Mouse (Mus musculus): ENCODE results near the gene Fbln2. TPM values are rescaled to one million over a fixed set of nuclear protein-coding genes. Genes with fewer than 3 reads are reported as not detected.
A peak's percentile ranks its signal among the peaks of the same experiment; 100 is the strongest.

Fbln2 gene
- total and polyA plus RNA-seq, 3 experiments: 55.8 to 117 (median 56.9) TPM

- peak; percentile 44 to 75 for DNase-seq
- Histone ChIP-seq H3K36me3 (ENCODE audit: control insufficient read depth, insufficient read depth, low read length) (no peaks in the 10 kb centered on the region), H3K79me2 (replicated peaks; ENCODE audit: control insufficient read depth, insufficient read depth, low read length) (no peaks in the 10 kb centered on the region), H3K27ac (no peak overlapping the region), H3K4me3 (no peak overlapping the region), H3K27me3 (ENCODE audit: control insufficient read depth, insufficient read depth, low read length) (no peaks in the 10 kb centered on the region), H3K9ac (ENCODE audit: low read depth, low read length) (no peak overlapping the region), H3K4me1 (ENCODE audit: control insufficient read depth, insufficient read depth, low read length) (no peaks in the 10 kb centered on the region)
- peak; percentile 91 for TF ChIP-seq CTCF (IDR thresholded peaks at IDR 0.05)
- no peak for TF ChIP-seq POLR2A (IDR thresholded peaks at IDR 0.05; ENCODE audit: insufficient read depth, low read depth, low read length)
- no peak for TF ChIP-seq EP300 (IDR thresholded peaks at IDR 0.05; ENCODE audit: insufficient read depth, low read depth, low read length)
- intact Hi-C loops (cut with DNase I): loop anchor here (1.0 to 5.0 kb wide), 3 partner anchors 55 to 112 kb away; no protein-coding TSS in a partner anchor
- 2% methylated on average over 7 of the region's 7 CpGs for WGBS
Measured at GRCm38 (mm10) chr6:91277549-91277948, 65.3 kb downstream of the Fbln2 start.

GRCm38 (mm10) chr6:91278302-91278701, 66.0 kb downstream of the Fbln2 start:
- TF ChIP-seq EP300 (IDR thresholded peaks at IDR 0.05; ENCODE audit: insufficient read depth, low read depth, low read length): no peak
- no peak for TF ChIP-seq CTCF (IDR thresholded peaks at IDR 0.05)
- TF ChIP-seq POLR2A (IDR thresholded peaks at IDR 0.05; ENCODE audit: insufficient read depth, low read depth, low read length): no peak
- no peak overlapping the region for H3K4me3 ChIP-seq
- H3K9ac ChIP-seq (ENCODE audit: low read depth, low read length): no peak overlapping the region
- no peak overlapping the region for H3K27ac ChIP-seq
- H3K36me3 ChIP-seq (ENCODE audit: control insufficient read depth, insufficient read depth, low read length): no peaks in the 10 kb centered on the region
- no peaks in the 10 kb centered on the region for H3K4me1 ChIP-seq (ENCODE audit: control insufficient read depth, insufficient read depth, low read length)
- intact Hi-C loops (cut with DNase I): loop anchor here (5.0 kb wide), 1 partner anchor 56 kb away; no protein-coding TSS in a partner anchor
- WGBS: 44% methylated on average over 1 of the region's 1 CpGs
- DNase-seq: no peak
- H3K27me3 ChIP-seq (ENCODE audit: control insufficient read depth, insufficient read depth, low read length): no peaks in the 10 kb centered on the region
- H3K79me2 ChIP-seq (replicated peaks; ENCODE audit: control insufficient read depth, insufficient read depth, low read length): no peaks in the 10 kb centered on the region

- TF ChIP-seq EP300 (IDR thresholded peaks at IDR 0.05; ENCODE audit: insufficient read depth, low read depth, low read length) (no peak), POLR2A (IDR thresholded peaks at IDR 0.05; ENCODE audit: insufficient read depth, low read depth, low read length) (no peak), CTCF (IDR thresholded peaks at IDR 0.05) (no peak)
- no peaks in the 10 kb centered on the region for H3K27me3 ChIP-seq (ENCODE audit: control insufficient read depth, insufficient read depth, low read length)
- H3K9ac ChIP-seq (ENCODE audit: low read depth, low read length): no peak overlapping the region
- no peak overlapping the region for H3K27ac ChIP-seq
- intact Hi-C loops (cut with DNase I): loop anchor here (5.0 kb wide), 1 partner anchor 57 kb away; no protein-coding TSS in a partner anchor
- no peaks in the 10 kb centered on the region for H3K4me1 ChIP-seq (ENCODE audit: control insufficient read depth, insufficient read depth, low read length)
- DNase-seq: no peak
- H3K36me3 ChIP-seq (ENCODE audit: control insufficient read depth, insufficient read depth, low read length): no peaks in the 10 kb centered on the region
- WGBS: 35% methylated on average over 4 of the region's 4 CpGs
- H3K4me3 ChIP-seq: no peak overlapping the region
- H3K79me2 ChIP-seq (replicated peaks; ENCODE audit: control insufficient read depth, insufficient read depth, low read length): no peaks in the 10 kb centered on the region
Measured at GRCm38 (mm10) chr6:91279477-91279876, 67.2 kb downstream of the Fbln2 start.

DNA sequence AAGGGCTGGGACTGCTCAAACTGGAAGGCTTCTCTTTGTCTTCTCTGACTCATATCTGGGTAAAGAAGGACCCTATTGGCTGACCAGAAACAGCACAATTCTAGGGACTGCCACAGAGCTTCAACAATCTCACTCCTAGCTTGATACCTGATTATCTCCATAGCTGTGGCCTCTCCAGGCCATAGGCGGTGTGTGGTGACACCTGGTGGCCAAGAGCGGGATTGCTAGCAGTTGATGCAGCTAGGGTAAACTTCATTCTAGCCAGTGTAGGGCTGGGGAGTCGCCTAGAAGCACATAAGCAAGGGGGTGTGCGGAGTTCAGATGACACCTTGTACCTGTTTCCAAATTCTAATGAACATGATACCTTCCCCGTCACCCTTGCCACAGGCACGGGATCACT, 69.0 kb downstream of the Fbln2 start:
- intact Hi-C loops (cut with DNase I): loop anchor here (1.0 to 5.0 kb wide), 5 partner anchors 108 to 544 kb away; no protein-coding TSS in a partner anchor
- 5% methylated on average over 6 of the region's 6 CpGs for WGBS
- Histone ChIP-seq H3K4me3 (no peak overlapping the region), H3K27ac (no peak overlapping the region), H3K4me1 (ENCODE audit: control insufficient read depth, insufficient read depth, low read length) (peaks cover 2% of the 10 kb centered on the region; the same call in 1 of the 2 replicates), H3K9ac (ENCODE audit: low read depth, low read length) (no peak overlapping the region), H3K27me3 (ENCODE audit: control insufficient read depth, insufficient read depth, low read length) (peaks cover 1% of the 10 kb centered on the region; the same call in 1 of the 2 replicates), H3K79me2 (replicated peaks; ENCODE audit: control insufficient read depth, insufficient read depth, low read length) (no peaks in the 10 kb centered on the region), H3K36me3 (ENCODE audit: control insufficient read depth, insufficient read depth, low read length) (no peaks in the 10 kb centered on the region)
- DNase-seq: peak; percentile 78 to 94
- TF ChIP-seq EP300 (IDR thresholded peaks at IDR 0.05; ENCODE audit: insufficient read depth, low read depth, low read length) (peak; percentile 96), CTCF (IDR thresholded peaks at IDR 0.05) (no peak; the same call in none of the 2 replicates), POLR2A (IDR thresholded peaks at IDR 0.05; ENCODE audit: insufficient read depth, low read depth, low read length) (0 out of 2 replicates have a peak, but pooled peaks have one; percentile 23)

GRCm38 (mm10) chr6:91281747-91282146, 69.5 kb downstream of the Fbln2 start:
- WGBS: 59% methylated on average over 5 of the region's 5 CpGs
- peaks cover 3% of the 10 kb centered on the region; the same call in 1 of the 2 replicates for H3K27me3 ChIP-seq (ENCODE audit: control insufficient read depth, insufficient read depth, low read length)

DNA sequence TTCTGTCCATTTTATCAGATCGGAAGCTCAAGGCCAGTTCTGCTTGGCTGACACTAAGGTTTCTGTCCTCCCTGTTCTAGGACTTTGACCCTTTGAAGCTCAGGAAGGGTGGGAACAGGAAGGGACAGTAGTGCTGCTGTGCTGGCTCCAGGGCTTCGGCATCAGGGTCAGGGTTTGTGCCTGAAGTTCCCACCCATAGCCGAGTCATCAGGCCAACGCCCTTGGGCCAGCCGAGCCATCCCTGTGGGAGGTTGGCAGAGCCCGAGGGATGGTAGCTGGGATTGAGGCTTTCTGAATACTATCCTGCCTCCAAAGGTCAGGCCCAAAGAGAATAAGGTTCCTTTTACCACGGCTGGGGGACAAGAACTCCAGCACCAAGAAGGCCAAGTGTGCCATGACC, 70.8 kb downstream of the Fbln2 start:
- peaks cover 2% of the 10 kb centered on the region; the same call in 1 of the 2 replicates for H3K4me1 ChIP-seq (ENCODE audit: control insufficient read depth, insufficient read depth, low read length)
- H3K4me3 ChIP-seq: no peak overlapping the region
- H3K27me3 ChIP-seq (ENCODE audit: control insufficient read depth, insufficient read depth, low read length): peaks cover 3% of the 10 kb centered on the region; the same call in 1 of the 2 replicates
- no peaks in the 10 kb centered on the region for H3K79me2 ChIP-seq (replicated peaks; ENCODE audit: control insufficient read depth, insufficient read depth, low read length)
- DNase-seq: no peak
- 52% methylated on average over 7 of the region's 7 CpGs for WGBS
- no peak for TF ChIP-seq CTCF (IDR thresholded peaks at IDR 0.05)
- intact Hi-C loops (cut with DNase I): loop anchor here (5.0 kb wide), 3 partner anchors 226 to 546 kb away; no protein-coding TSS in a partner anchor
- H3K9ac ChIP-seq (ENCODE audit: low read depth, low read length): no peak overlapping the region
- no peak overlapping the region for H3K27ac ChIP-seq
- no peaks in the 10 kb centered on the region for H3K36me3 ChIP-seq (ENCODE audit: control insufficient read depth, insufficient read depth, low read length)

More at GRCm38 (mm10) chr6:91281747-91282146, 69.5 kb downstream of the Fbln2 start:
- H3K4me1 ChIP-seq (ENCODE audit: control insufficient read depth, insufficient read depth, low read length): peaks cover 2% of the 10 kb centered on the region; the same call in 1 of the 2 replicates
- H3K79me2 ChIP-seq (replicated peaks; ENCODE audit: control insufficient read depth, insufficient read depth, low read length): no peaks in the 10 kb centered on the region
- intact Hi-C loops (cut with DNase I): loop anchor here (1.0 to 5.0 kb wide), 5 partner anchors 108 to 544 kb away; no protein-coding TSS in a partner anchor
- H3K9ac ChIP-seq (ENCODE audit: low read depth, low read length): no peak overlapping the region
- H3K4me3 ChIP-seq: no peak overlapping the region
- no peak for TF ChIP-seq POLR2A (IDR thresholded peaks at IDR 0.05; ENCODE audit: insufficient read depth, low read depth, low read length)
- no peak for TF ChIP-seq EP300 (IDR thresholded peaks at IDR 0.05; ENCODE audit: insufficient read depth, low read depth, low read length)
- no peak for DNase-seq
- H3K36me3 ChIP-seq (ENCODE audit: control insufficient read depth, insufficient read depth, low read length): no peaks in the 10 kb centered on the region
- no peak overlapping the region for H3K27ac ChIP-seq

All from heart, adult 2 months (tissue).